Comparison of ENCODE assay signal across 8 mouse cellular contexts in the genomic region with DNA sequence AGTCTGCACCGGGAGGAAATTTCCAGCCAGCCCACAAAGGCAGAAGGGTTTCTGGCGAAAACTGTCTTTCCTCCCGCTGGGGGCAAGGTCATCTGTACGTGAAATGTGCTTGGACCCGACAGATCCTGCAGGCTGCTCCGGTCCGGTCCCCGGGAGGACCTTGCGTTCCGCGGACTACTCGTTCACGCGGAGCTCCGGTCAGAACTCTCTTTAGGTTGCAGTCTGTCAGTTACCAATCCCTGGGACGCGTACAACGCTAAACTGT. TPM values are rescaled to one million over a fixed set of nuclear protein-coding genes. Genes with fewer than 3 reads are reported as not detected.
DNase-seq lines count a peak whose midpoint lies in the region; ATAC-seq and TF ChIP-seq lines count a peak whose summit lies in the region.

No protein-coding gene starts in this region.

- peaks cover 50% of the 10 kb centered on the region for H3K36me3 ChIP-seq in embryonic facial prominence, embryonic 14.5 days (ENCODE audit: control insufficient read depth, insufficient read depth, low read length)
- H3K36me3 ChIP-seq in intestine, embryonic 16.5 days (ENCODE audit: control insufficient read depth, insufficient read depth, low read length), result peaks cover 23% of the 10 kb centered on the region
- peaks cover 30% of the 10 kb centered on the region for H3K36me3 ChIP-seq in myocyte (ENCODE audit: control insufficient read depth, insufficient read depth)

- TF ChIP-seq POLR2A in myocyte (IDR thresholded peaks at IDR 0.05; ENCODE audit: insufficient read length, low read depth), result no peak

- ATAC-seq in embryonic facial prominence, embryonic 14.5 days (ENCODE audit: low read depth), result no peak
- no peak for ATAC-seq in intestine, embryonic 16.5 days

- H3ac ChIP-seq in myocyte (ENCODE audit: control insufficient read depth, insufficient read length), result peak overlapping the region; percentile 69

- H3K79me2 ChIP-seq in myocyte (ENCODE audit: control insufficient read depth, insufficient read depth), result peaks cover 68% of the 10 kb centered on the region

- H3K27me3 ChIP-seq in embryonic facial prominence, embryonic 14.5 days (replicated peaks; ENCODE audit: control insufficient read depth, insufficient read depth, low read length), result no peaks in the 10 kb centered on the region
- no peaks in the 10 kb centered on the region for H3K27me3 ChIP-seq in intestine, embryonic 16.5 days (replicated peaks; ENCODE audit: control insufficient read depth, insufficient read depth, low read length)
- H3K27me3 ChIP-seq in myocyte (ENCODE audit: control insufficient read depth, insufficient read depth, insufficient read length), result no peaks in the 10 kb centered on the region

- peaks cover 44% of the 10 kb centered on the region for H3K4me1 ChIP-seq in embryonic facial prominence, embryonic 14.5 days (ENCODE audit: control insufficient read depth, insufficient read depth, low read length)
- peaks cover 47% of the 10 kb centered on the region for H3K4me1 ChIP-seq in intestine, embryonic 16.5 days (ENCODE audit: control insufficient read depth, insufficient read depth, low read length)

- H3K9me3 ChIP-seq in embryonic facial prominence, embryonic 14.5 days (ENCODE audit: control insufficient read depth, low read length), result no peaks in the 10 kb centered on the region
- no peaks in the 10 kb centered on the region for H3K9me3 ChIP-seq in intestine, embryonic 16.5 days (ENCODE audit: control insufficient read depth, low read length)

- no peak for DNase-seq in left cerebral cortex, adult 2 months (ENCODE audit: extremely low spot score in 1 of 2, low spot score in 2 of 2)
- no peak for DNase-seq in left cerebral cortex, adult 9 months (ENCODE audit: low spot score in 2 of 2)
- DNase-seq in embryonic facial prominence, embryonic 14.5 days (ENCODE audit: low spot score), result no peak
- no peak for DNase-seq in MN1 (ENCODE audit: low spot score)
- DNase-seq in layer of hippocampus, adult 9-11 months, result no peak
- DNase-seq in yolk sac, embryonic 10.5 days (ENCODE audit: low spot score), result no peak

- H3K4me3 ChIP-seq in left cerebral cortex, adult 2 months, result peak overlapping the region; percentile 88
- H3K4me3 ChIP-seq in embryonic facial prominence, embryonic 14.5 days (ENCODE audit: low read depth, low read length), result peak overlapping the region; percentile 77
- peak overlapping the region; percentile 81 for H3K4me3 ChIP-seq in intestine, embryonic 16.5 days (ENCODE audit: low read length)
- peak overlapping the region; percentile 100 for H3K4me3 ChIP-seq in myocyte

- intact Hi-C loops in left cerebral cortex, adult 2 months (cut with DNase I), result loop anchor here (1.0 to 10.0 kb wide), 3 partner anchors 8 to 313 kb away; partner anchors contain the start of genes Cd68, Mpdu1 and Per1

- no peak for TF ChIP-seq CTCF in left cerebral cortex, adult 2 months (IDR thresholded peaks at IDR 0.05)

- 1% methylated on average over 18 of the region's 18 CpGs for WGBS in embryonic facial prominence, embryonic 14.5 days
- under 1% methylated on average over 18 of the region's 18 CpGs for WGBS in intestine, embryonic 16.5 days

- peak overlapping the region; percentile 95 for H3K27ac ChIP-seq in left cerebral cortex, adult 2 months
- peak overlapping the region; percentile 97 for H3K27ac ChIP-seq in embryonic facial prominence, embryonic 14.5 days (replicated peaks; ENCODE audit: low read depth, low read length)
- H3K27ac ChIP-seq in intestine, embryonic 16.5 days (ENCODE audit: low read length), result peak overlapping the region; percentile 99

- peak overlapping the region; percentile 90 for H3K9ac ChIP-seq in embryonic facial prominence, embryonic 14.5 days (ENCODE audit: low read depth, low read length)
- peak overlapping the region; percentile 89 for H3K9ac ChIP-seq in intestine, embryonic 16.5 days (ENCODE audit: low read depth, low read length)

- peak overlapping the region; percentile 92 for H3K4me2 ChIP-seq in embryonic facial prominence, embryonic 14.5 days (ENCODE audit: low read depth, low read length)
- peak overlapping the region; percentile 87 for H3K4me2 ChIP-seq in intestine, embryonic 16.5 days (ENCODE audit: low read depth, low read length)
- H3K4me2 ChIP-seq in myocyte (ENCODE audit: low read depth), result peak overlapping the region; percentile 96

TF ChIP-seq in myocyte, 11 proteins besides CTCF, POLR2A, EP300 and RAD21:
- no peak for TF ChIP-seq REST (IDR thresholded peaks at IDR 0.05; ENCODE audit: insufficient read depth, insufficient read length)
- TF ChIP-seq MAX (IDR thresholded peaks at IDR 0.05; ENCODE audit: low read depth), result no peak
- TF ChIP-seq SRF (IDR thresholded peaks at IDR 0.05; ENCODE audit: control insufficient read depth, insufficient read length, low read depth), result no peak
- TF ChIP-seq TCF12 (IDR thresholded peaks at IDR 0.05; ENCODE audit: insufficient read depth, poor library complexity, severe bottlenecking), result no peak
- TF ChIP-seq POLR2AphosphoS2 (IDR thresholded peaks at IDR 0.05; ENCODE audit: insufficient read length, low read depth), result peak; percentile 45
- no peak for TF ChIP-seq TCF3 (IDR thresholded peaks at IDR 0.05; ENCODE audit: insufficient read length, low read depth)

RNA-seq across cellular contexts. Expression of gene Kdm6b, which starts 3.5 kb away (rescaled TPM):
- total RNA-seq in left cerebral cortex, adult 2 months (2021), result 10 to 100 TPM; 31.1 to 45.3 TPM
- 24.2 and 24.3 TPM in 2 replicates for polyA plus RNA-seq in embryonic facial prominence, embryonic 14.5 days (2014; fragmentation: Nextera tagmentation; extraction: Ambion mirVana)
- polyA plus RNA-seq in intestine, embryonic 16.5 days (2015; fragmentation: Nextera tagmentation; extraction: Ambion mirVana), result 17.6 and 18.8 TPM in 2 replicates
- polyA plus RNA-seq in myocyte (2012; fragmentation: generic; extraction: Trizol), result 31.0 TPM

RNA-seq across cellular contexts. Expression of gene Tmem88, which starts 11.9 kb away (rescaled TPM):
- 1 to 10 TPM; 2.9 to 3.8 TPM for total RNA-seq in left cerebral cortex, adult 2 months (2021)
- polyA plus RNA-seq in embryonic facial prominence, embryonic 14.5 days (2014; fragmentation: Nextera tagmentation; extraction: Ambion mirVana), result 19.2 and 21.0 TPM in 2 replicates
- 30.8 and 31.0 TPM in 2 replicates for polyA plus RNA-seq in intestine, embryonic 16.5 days (2015; fragmentation: Nextera tagmentation; extraction: Ambion mirVana)
- polyA plus RNA-seq in myocyte (2012; fragmentation: generic; extraction: Trizol), result 0.16 TPM

RNA-seq across cellular contexts. Expression of gene Cyb5d1, which starts 14.5 kb away (rescaled TPM):
- 10 to 100 TPM; 40.7 to 45.6 TPM for total RNA-seq in left cerebral cortex, adult 2 months (2021)
- polyA plus RNA-seq in embryonic facial prominence, embryonic 14.5 days (2014; fragmentation: Nextera tagmentation; extraction: Ambion mirVana), result 23.8 and 24.2 TPM in 2 replicates
- polyA plus RNA-seq in intestine, embryonic 16.5 days (2015; fragmentation: Nextera tagmentation; extraction: Ambion mirVana), result 22.6 and 24.0 TPM in 2 replicates
- polyA plus RNA-seq in myocyte (2012; fragmentation: generic; extraction: Trizol), result 23.0 TPM

RNA-seq across cellular contexts. Expression of gene Naa38, which starts 14.7 kb away (rescaled TPM):
- 100 to 1,000 TPM in 1 of 2 experiments, 10 to 100 TPM in 1; 94.0 to 113 TPM for total RNA-seq in left cerebral cortex, adult 2 months (2021)
- 160 and 177 TPM in 2 replicates for polyA plus RNA-seq in embryonic facial prominence, embryonic 14.5 days (2014; fragmentation: Nextera tagmentation; extraction: Ambion mirVana)
- 168 and 170 TPM in 2 replicates for polyA plus RNA-seq in intestine, embryonic 16.5 days (2015; fragmentation: Nextera tagmentation; extraction: Ambion mirVana)
- polyA plus RNA-seq in myocyte (2012; fragmentation: generic; extraction: Trizol), result 126 TPM

RNA-seq across cellular contexts. Expression of gene Chd3, which starts 40.8 kb away (rescaled TPM):
- total RNA-seq in left cerebral cortex, adult 2 months (2021), result 100 to 1,000 TPM; 406 to 416 TPM
- 68.9 and 73.3 TPM in 2 replicates for polyA plus RNA-seq in embryonic facial prominence, embryonic 14.5 days (2014; fragmentation: Nextera tagmentation; extraction: Ambion mirVana)
- polyA plus RNA-seq in intestine, embryonic 16.5 days (2015; fragmentation: Nextera tagmentation; extraction: Ambion mirVana), result 33.4 and 35.5 TPM in 2 replicates
- 148 TPM for polyA plus RNA-seq in myocyte (2012; fragmentation: generic; extraction: Trizol)

Comparison
In these comparisons a context has a peak if more than half of its experiments do, and no peak if none do; other contexts are left out.
1. RNA of gene Tmem88, which starts 11.9 kb away (polyA plus RNA-seq): 30.8 to 31.0 TPM in intestine, embryonic 16.5 days and 19.2 to 21.0 TPM in embryonic facial prominence, embryonic 14.5 days; 0.16 TPM in myocyte (single experiment); every median in the first group is over 10 times any median in the second.
2. Peak in every context shown above with its lines, with median percentiles within 50 percentile points of each other: H3K27ac ChIP-seq, H3K4me3 ChIP-seq and H3K4me2 ChIP-seq.